Mouse (Mus musculus) B cell, adult 2 months (primary cell): Measurements from ENCODE around the gene Sytl1.

Experiments
- DNase-seq, 2 experiments: peaks; one replicate each; pipeline ENCODE4 v3.0.0; 2022

The Sytl1 gene

DNA sequence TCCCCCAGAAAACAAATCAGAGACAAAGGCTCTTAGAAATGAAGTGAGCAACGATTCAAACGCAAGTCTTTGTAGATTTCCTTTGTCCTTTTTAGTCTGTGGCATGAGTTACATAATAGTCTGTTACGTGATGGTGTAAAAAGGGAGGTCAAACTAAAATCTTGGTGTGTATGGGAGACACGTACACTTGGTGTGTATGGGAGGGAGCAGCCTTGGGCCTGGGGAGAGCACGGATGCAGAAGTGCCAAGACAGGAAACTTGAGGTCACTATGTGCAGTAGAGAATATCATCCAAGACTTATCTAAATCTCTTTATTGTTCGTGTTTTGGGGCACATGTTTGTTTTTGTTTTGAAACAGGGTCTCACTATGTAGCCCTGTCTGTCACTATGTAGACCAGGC lies 15.2 kb upstream of the Sytl1 start:
- no peak for DNase-seq

DNA sequence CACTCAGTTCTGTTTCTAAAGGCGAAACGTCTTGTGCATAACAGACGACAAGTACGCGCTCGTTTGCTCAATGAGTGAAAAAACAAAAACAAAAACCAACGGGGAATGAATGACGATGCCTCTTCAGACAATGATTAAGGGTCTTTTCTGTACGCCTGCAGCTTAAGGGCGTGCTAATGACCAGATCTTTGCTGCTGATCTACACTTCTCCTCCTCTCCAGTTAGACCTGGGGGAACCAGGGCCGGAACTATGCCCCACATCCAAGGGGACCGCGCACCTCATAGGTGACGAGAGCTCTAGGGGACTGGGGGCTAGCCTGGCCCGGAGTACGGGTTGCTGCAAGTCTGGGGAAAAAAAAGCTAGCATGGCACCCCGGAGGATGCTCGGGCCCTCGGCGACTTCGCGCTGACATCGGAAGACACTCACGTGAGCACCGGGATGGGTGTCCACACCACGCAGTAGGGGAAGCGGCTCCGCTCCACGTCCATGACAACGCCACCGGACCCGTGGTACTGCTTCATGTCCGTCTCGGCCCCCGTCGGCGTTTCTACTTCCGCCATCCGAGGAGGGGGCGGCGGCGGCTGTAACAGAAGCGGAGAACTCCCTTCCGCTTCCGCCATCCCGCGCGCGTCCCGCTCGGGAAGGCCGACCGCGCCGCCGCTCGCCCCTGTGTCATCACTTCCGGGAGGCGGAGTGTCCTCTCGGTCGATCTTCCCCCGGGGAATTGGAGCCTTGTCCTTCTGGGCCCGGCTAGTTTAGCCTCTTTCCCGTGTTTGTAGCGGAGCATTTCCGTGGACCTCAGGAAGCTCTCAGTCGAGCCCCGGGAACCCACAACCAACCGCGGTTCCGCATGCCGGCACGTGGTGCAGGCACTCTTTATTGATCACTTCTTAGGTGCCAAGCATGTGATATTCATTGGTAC lies 14.5 kb upstream of the Sytl1 start, which contains the start of gene Tmem222:
Tmem222 (minus strand) TSS at position 689 of the 923 bp plus-strand sequence.
- DNase-seq = peak; percentile 95

DNA sequence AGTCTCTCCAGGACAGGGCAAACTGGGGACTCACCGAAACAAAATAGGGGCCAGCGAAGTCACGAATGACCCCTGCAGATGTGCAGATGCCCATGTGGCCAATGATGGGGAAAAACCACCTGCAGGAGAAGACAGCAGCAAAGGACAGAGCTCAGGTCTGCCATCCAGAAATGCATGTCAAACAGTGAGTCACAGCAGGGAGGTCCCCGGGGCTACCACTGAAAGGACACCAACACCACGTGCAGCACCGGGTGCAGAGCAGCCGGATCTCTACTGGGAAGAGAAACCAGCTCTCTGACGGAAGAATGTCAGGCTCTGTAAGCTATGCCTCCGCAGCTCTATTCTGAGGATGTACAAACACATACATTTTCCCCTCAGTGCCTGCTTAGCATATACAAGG lies 8.0 kb upstream of the Sytl1 start:
- DNase-seq = no peak

DNA sequence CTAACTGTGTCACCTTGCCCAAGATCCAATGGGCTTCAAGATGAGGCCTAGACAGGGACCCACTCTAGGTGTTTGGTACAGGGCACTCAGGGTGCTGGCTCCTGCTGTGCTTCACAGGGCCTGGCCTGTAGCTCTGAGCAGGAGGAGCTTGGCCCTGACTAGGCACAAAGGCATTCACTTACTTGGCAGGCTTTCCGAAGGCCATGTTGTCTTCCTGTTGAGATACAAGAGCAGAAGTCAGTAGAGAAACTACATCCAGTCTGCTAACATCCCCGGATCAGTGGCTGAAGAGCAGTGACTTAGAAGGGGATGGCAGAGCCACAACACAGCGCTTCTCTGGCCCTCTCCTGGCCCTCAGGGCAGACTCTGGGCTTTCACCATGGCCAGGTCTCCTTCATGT lies 6.7 kb upstream of the Sytl1 start:
- DNase-seq = no peak

DNA sequence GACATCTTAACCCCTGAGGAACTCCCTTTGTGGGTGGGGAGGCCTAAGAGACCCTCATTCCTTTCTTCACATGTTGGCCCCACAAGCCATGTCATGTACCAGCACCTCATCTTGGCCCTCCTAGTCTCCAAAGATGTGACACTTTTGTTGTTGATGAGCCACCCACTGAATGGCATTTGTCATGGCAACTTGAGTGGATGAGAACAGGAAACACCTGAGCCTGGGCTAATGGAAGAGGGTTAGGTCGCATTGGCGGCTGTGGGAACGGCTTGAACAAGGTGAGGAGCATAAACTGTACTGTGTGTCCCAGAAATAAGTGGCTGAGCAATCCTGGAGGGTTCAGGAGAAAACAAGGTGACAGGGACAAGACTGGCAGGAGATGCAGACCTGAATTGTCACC lies 6.0 kb upstream of the Sytl1 start:
- DNase-seq = no peak

DNA sequence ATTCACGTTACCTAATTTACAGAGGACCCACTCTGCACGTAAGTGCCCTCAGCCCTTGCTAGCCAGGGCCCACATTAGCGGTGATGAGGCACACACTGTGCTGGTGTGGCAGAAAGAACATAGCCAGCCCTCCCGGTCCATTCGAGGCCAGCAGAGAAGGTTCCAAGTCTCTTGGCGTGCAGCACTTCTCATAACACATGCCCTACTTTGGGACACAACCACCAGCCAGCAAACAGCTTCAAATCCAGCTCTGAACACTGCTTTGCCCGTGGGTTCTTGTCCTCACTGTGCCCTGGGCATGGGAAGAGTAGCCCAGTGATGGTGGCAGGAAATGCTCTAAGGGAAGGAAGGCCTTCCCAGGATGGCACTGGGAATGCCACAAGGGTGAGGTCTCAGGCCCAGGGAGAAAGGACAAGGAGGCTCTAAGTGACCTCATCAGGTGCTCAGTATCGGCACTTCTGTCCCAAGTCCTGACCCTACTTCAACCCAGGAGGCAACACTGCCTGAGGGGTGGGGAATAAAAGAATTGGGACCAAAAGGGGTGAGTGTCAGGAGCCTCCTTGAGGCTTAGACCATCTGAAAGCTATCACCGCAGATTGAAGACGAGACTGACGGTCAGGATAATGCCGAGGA lies 3.5 kb upstream of the Sytl1 start:
- no peak for DNase-seq

DNA sequence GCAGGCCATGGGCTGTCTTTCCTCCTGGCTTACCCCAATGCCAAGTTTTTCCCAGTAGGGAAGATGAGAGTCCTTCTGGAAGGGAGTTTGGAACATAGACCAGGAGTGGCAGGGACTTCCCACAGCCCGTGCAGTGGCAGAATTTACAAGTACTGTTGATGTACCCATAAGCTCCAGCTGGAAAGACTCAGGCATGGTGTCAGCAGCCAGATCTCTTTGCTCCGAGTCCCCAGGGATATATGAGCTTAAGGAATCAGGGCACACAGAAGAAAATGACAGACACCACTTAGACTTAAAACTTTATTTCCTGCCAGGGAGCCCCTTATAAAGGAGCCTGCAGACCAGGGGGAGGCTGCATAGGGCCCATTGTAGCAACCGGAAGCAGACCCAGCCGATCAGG lies 2.8 kb upstream of the Sytl1 start:
- DNase-seq = no peak

DNA sequence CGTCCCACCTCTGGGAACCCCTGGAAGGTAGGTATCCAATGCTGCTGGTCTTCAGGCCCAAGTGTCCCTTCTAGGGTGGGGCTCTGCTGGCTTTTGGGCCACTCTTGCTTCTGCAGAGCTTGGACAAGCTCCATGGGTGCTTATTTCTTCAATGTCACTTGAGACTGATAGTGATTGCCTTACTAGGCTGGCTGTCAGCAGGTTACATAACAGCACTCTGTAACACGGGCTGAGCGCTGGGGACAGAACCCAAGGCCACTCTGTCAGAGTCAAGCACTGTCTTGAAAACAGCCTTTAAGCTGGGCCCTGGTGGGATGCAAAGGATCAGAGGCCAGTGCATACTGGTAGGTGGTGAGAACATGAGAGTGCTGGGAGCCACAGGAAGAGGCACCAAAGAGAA lies 2.4 kb upstream of the Sytl1 start:
- no peak for DNase-seq

DNA sequence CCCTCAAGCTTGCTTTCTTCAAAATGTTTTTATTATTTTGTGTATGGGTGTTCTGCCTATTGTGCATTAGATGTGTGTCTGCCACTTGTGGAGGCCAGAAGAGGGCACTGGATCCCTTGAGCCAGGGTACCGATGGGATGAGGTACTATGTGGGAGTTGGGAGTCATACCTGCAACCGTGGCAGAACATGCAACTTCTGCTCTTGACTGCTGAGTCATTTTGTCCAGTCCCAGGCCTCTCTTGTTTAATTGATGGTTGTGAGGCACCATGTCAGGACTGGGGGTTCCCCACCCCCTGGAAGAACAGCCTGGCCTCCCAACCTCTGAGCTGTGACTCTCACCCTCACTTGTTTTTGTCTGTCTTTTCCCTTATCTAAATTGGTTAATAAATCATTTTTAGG lies 1.6 kb upstream of the Sytl1 start:
- no peak for DNase-seq

DNA sequence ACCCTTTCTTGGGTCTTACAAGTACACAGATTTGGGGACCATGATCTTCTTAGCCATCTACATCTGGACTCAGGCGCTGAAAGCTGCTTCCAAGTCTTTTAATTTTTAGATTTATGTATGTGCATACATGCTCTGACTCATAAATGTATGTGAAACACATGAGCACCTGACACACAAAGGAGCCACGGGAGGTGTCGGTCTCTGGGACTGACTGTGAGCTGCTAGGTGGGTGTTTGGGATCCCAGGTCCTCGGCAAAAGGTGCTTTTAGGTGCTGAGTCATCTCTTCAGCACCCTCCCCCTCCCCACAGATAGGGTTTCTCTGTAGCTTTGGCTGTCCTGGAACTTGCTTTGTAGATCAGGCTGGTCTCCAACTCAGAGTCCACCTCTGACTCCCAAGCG lies 843 bp upstream of the Sytl1 start:
- DNase-seq = no peak

DNA sequence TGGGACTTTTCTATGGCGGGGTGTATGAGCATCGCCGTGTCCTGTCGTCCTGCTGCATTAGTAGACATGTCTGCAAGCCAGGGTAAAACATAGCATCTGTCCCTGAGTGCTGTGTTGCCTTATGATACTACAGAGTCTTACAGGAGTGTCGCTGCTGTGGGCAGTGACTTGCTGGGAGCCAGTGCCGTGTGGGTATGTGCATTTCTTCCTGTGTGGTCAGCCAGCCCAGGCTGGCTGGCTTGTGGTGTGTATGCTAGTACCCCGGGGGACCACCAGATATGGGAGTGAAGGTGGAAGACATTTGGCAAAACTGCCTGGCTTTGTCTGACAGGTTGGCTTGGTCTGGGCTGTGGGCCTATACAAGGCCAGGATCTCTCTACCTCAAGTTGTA lies 543 bp downstream of the Sytl1 start:
- DNase-seq = no peak

DNA sequence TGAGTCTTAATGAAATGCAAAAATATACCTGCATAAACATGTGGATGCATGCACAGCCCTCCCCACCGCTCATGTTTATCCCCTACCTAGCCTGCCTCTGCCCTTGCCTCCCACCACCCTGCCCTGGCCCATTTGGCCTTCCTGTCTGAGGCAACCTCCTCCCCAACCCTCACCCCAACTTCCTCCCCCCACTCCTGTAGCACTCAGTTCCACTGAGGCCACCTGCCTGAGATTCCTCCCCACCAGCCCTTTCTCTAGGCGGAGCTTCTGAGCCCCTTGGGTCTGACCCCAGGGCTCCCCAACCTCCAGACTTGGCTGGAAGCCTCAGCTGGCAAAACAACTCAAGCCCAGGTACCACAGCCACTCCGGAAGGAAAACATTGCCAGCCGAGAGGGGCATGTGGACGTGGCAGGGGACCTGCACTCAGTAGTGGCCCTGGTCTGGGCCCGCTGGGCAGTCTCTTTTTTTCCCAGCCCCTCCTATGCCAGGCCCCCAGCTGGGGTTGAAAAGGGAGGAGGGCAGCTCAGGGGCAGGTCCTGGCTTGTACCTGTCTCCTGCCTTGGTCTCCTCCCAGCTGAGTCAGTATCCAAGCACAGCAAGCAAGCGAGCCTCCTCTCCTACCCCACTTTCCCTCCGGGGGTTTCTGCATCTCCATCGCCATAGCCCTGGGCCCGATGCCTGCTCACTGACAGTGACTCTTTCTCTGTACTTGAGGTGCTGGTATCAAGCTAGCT lies 1.1 kb downstream of the Sytl1 start:
- no peak for DNase-seq

DNA sequence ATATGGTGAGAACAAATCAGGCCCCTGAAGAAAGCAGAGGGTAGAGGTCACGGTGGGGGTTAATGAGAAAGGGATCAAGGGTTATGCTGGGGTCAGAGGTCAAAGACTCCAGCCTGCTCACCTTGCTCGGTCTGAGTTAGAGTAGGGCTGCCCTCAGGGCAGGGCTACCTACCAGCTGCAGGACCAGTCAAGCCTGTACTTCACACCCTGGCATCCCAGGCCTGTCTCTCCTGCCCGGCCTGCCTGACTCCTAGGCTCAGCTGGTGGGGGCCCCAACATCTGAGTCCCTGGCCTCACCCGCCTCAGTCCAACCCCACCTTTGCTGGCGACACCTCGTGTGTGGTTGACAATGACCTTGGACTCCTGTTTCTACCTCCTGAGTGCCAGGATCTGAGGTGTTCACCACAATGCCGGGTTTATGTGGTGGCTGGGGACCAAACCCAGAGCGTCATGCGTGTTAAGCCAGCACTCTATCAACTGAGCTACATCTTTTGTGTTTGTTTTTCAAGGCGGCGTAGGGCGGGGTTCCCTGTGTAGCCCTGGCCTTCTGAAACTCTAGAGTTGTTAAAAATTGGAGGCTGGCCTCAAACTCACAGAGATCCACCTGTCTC lies 5.0 kb downstream of the Sytl1 start:
- no peak for DNase-seq

DNA sequence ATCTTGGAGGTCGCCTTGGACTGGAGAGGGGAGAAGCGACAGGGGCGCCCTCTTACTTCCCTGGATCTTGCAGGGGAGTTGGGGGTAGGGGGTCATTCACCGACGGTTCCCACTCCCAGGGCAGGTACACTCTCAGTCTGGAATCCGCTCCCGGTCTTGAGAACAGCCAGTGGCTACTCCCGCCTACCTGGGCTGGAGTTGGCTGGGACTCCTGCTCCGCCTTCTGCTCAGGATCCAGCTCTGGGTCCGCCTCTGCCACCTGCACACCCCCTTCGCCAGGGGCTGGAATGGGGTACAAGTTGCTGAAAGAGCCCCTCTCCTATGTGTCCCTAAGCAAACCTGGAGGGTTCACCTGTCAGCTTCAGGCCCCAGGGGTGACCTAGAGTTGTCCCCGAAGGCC lies 5.7 kb downstream of the Sytl1 start:
- DNase-seq = no peak

DNA sequence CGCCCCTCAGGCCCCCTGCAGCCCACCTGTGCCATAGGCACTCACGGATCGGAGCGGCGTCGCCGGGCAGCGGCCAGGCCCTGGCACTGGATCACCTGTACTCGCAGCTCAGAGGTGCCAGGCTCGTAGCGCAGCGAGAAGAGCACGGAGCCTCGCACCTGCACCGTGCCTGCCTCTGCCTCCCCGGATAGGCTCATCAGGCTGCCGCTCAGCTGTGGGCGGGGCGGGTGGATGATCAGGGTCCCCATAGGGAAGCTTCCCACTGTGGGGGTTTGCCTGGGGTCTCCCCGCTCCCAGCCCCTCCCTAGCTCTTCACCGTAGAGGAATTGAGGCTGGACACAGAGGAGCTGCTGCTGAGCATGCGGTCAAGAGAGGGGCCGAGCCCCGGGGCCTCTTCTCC lies 6.1 kb downstream of the Sytl1 start:
- DNase-seq = no peak

DNA sequence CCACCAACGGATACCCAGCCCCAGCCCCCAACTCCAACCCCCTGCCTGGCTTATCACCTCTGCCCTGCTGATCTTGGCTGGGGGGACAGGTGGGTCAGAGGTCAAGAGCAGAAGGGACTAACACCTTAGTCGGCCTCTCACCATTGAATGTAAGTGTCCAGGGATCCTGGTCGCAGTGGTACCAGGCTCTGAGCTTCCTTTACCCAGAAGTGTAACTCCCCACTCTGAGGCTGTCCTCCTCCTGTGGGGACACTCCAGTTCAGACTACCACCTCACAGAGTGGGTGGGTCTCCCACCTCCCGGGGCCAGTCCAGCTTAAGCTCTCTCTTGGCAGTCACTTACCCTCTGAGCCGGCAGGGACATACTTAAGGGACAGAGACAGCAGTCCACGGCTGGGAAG lies 7.5 kb downstream of the Sytl1 start:
- no peak for DNase-seq

DNA sequence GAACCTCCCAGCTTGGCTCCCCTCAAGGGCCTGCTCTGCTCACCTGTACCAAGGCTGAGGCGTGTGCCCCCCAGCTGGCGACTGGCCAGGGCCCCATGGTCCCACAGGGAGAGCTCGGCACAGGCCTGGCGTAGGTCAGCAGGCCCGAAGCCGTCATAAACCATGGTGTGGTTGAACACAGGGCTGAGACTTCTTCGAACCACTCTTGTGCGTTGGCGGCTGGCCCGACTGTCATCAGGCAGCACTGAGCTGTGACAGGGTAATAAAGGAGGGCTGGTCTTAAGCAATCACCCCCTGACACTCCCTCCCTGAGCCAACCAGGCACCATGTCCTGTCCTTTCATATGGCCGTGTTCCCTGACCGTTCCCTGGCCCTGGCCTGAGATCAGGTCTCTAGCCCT lies 9.5 kb downstream of the Sytl1 start:
- no peak for DNase-seq

DNA sequence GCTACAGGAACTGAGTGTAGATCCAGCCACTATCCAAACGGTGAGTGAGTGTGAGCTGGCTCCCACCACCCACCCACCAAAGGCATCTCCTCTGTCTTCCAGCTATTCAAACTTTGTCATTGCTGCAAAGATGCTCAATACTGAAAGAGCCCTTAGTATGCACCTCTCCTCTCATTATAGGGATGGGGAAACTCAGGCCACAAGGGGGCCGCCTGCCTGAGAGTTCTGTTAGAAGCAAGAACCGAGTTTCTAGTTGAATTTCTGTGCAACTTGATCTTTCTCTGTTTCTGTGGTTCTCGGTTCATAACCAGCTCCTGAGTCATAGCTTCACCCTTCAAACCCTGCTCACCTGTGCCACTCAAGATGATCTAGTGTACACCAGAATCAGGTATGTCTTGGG lies 10.8 kb downstream of the Sytl1 start:
- DNase-seq = no peak

DNA sequence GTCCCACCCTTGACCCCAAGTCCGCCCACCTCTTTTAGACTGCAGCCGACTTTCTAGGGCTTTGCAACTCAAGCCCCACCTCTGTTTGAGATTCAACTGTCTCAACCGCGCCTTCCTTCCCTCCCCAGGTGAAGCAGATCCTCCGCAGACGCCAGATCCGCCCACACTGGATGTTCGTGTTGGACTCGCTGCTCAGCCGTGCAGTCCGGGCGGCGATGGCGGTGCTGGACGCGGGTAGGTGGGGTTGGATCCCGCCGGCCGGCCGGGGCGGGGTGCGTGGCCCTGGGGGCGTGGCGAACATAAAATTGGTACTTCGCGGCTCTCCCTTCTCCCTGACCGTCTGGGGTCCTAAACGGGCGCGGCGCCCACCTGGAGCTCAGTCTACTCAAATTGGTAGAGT lies 11.7 kb downstream of the Sytl1 start:
- DNase-seq = no peak

DNA sequence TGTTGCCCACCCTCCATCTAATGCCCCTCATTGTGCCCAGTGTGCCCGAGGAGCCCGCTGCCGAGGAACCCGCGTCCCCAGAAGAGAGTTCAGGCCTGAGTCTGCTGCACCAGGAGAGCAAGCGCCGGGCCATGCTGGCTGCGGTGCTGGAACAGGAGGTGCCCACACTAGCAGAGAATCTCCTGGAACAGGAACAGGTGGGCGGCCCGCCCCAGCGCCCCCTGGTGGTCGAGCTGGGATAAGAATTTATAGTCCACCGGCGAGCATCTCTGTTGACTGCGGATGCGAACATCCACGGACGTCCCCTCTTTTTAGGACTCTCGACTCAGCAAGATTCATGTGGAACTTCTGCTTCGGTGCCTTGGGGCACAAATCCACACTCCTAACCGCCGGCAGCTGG lies 12.3 kb downstream of the Sytl1 start:
- DNase-seq = peak; percentile 96

DNA sequence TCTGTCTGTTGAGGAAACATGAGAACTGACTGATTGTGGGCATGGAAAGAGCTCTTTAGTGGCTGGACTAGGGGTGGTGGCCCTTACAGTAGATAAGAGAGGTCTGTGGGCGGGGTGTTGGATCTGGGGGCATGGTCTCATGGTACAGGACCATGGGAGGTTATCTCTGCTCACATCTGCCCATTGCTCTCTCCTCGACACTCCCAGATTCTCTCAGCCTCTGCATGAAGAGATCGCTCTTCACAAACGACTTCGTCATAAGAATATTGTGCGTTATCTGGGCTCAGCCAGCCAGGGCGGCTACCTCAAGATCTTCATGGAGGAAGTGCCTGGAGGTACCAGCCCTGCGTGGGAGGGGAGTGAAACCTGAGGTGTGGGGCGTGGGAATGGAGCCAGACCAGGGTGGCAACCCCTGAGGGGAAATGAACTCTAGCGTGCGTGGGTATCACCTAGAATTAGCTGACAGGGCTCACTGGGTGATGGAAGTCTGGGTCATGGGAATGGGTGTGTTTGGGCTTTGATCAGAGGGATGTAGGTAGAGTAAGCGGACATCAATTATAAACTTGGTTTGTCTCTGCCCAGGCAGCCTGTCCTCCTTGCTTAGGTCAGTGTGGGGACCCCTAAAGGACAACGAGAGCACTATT lies 15.0 kb downstream of the Sytl1 start:
- DNase-seq = peak; percentile 18 to 30

DNA sequence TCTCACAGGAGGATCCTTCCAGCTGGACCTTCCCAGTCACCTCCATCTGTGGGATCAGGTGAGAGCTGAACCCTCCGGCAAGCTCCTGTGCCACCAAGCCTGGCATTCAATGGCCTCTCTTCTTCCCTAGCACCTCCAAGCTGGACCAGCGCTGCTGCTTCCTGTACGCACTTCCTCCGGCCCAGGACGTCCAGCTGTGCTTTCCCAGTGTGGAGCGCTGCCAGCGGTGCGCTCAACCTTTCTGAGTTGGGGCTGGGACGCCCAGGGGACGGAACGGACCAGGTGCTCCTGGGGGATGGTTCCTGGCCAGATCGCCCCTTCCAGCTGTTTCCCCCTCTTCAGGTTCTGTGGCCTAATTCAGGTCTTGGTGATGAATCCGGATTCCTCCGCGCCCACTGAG lies 15.8 kb downstream of the Sytl1 start:
- no peak for DNase-seq

DNA sequence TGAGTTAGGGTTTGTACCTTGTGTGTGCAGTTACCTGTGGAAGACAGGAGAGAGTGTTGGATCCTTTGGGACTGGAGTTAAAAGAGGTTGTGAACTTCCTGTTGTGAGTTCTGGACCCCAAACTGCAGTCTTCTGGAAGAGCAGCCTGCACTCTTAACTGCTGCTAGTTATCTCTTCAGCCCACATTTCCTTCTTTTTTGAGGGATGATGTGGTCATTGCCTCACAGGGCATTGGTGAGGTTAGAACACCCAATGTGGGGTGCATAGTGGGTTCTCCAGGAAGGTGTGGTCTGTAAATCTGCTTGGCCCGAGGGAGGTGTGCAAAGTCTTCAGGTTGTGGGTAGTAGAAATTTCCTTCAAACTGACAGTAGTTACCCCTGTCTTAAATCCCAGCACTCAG lies 18.6 kb downstream of the Sytl1 start:
- no peak for DNase-seq
